Mouse (Mus musculus) ES-Bruce4 (cell line): ENCODE measurements at regions not wholly inside any gene's neighbourhood (a gene's known extent, or its start where the extent isn't known, plus 50 kb on each side); places are given as distances from the start of the nearest gene placed in this dataset.

Experiments
- EP300 ChIP-seq: IDR thresholded peaks from 2 replicates; pipeline ENCODE4 v1.6.1; 2011; ENCODE audit warnings: low read depth, low read length; ENCODE audit not compliant: insufficient read depth
- POLR2A ChIP-seq: IDR thresholded peaks from one replicate; pipeline ENCODE4 v1.8.1; 2011; ENCODE audit warnings: low read length; ENCODE audit not compliant: insufficient read depth

GRCm38 (mm10) chr3:15157842-15158241 lies 174.3 kb downstream of the Gm9733 start:
- TF ChIP-seq POLR2A (no peak), EP300 (no peak)
